Mouse (Mus musculus): Measurements from ENCODE around the gene Usf1. TPM values are rescaled to one million over a fixed set of nuclear protein-coding genes. Genes with fewer than 3 reads are reported as not detected.

Usf1 gene
- total RNA-seq, 2 experiments from 2014 or later = 126 to 128 TPM

- H3K27ac ChIP-seq = no peak overlapping the region
- no peak overlapping the region for H3K4me3 ChIP-seq
- no peak for TF ChIP-seq CTCF (conservative IDR thresholded peaks at IDR 0.05)
- no peak for DNase-seq (ENCODE audit: low spot score in 2 of 2)
Measured at GRCm38 (mm10) chr1:171445050-171445449, 33.9 kb downstream of the Usf1 start.

GRCm38 (mm10) chr1:171446854-171447253 lies 35.7 kb downstream of the Usf1 start:
- H3K27ac ChIP-seq = no peak overlapping the region
- TF ChIP-seq CTCF (conservative IDR thresholded peaks at IDR 0.05) = no peak

DNA sequence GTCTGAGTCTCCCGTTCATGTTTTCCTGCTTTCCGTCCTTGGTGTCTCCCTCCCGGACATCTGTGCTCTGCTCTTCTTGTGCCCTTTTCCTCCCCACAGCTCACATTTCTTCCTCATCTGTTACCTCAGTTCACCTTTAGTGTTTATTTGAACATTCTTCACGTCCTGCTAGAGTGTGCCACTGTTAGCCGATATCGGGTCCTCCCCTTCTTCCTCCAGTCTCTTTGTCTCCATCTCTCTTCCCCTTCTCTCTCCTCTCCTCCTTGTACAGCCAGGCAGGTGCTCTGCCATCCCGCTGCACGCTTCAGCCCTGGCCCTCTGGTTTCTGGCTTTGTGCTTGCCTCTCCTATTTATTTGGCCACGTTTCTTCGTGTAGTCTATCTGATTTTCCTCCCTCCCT lies 36.6 kb downstream of the Usf1 start:
- no peak for DNase-seq (ENCODE audit: low spot score in 2 of 2)
- TF ChIP-seq CTCF (conservative IDR thresholded peaks at IDR 0.05) = no peak
- no peak overlapping the region for H3K4me3 ChIP-seq
- no peak overlapping the region for H3K27ac ChIP-seq

More at GRCm38 (mm10) chr1:171446854-171447253, 35.7 kb downstream of the Usf1 start:
- no peak overlapping the region for H3K4me3 ChIP-seq
- no peak for DNase-seq (ENCODE audit: low spot score in 2 of 2)

DNA sequence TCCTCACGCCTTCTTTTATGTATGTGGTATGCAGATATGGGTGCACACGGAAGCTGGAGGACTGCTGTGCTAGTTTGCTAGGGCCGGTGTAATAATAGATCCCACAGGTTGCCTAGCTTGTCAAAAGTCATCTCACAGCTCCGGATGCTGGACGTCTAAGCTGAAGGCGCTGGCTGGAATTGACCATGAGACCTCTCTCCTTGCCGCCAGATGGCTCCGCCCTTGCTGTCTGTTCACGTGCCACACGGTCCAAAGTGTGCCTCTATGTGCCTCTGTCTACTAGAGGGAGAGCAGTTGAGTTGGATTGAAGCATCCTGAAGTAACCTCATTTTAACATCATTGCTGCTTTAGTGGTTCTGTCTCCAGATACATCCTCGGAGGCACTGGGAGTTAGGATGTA lies 38.9 kb downstream of the Usf1 start:
- TF ChIP-seq CTCF (conservative IDR thresholded peaks at IDR 0.05) = no peak
- Histone ChIP-seq H3K27ac (0 out of 2 replicates have a peak overlapping the region, but pooled peaks have one; percentile 23), H3K4me3 (no peak overlapping the region)
- DNase-seq (ENCODE audit: low spot score in 2 of 2) = no peak

GRCm38 (mm10) chr1:171451001-171451400 lies 39.9 kb downstream of the Usf1 start:
- 0 out of 2 replicates have a peak overlapping the region, but pooled peaks have one; percentile 23 for H3K27ac ChIP-seq
- no peak for DNase-seq (ENCODE audit: low spot score in 2 of 2)
- no peak for TF ChIP-seq CTCF (conservative IDR thresholded peaks at IDR 0.05)
- H3K4me3 ChIP-seq = no peak overlapping the region

DNA sequence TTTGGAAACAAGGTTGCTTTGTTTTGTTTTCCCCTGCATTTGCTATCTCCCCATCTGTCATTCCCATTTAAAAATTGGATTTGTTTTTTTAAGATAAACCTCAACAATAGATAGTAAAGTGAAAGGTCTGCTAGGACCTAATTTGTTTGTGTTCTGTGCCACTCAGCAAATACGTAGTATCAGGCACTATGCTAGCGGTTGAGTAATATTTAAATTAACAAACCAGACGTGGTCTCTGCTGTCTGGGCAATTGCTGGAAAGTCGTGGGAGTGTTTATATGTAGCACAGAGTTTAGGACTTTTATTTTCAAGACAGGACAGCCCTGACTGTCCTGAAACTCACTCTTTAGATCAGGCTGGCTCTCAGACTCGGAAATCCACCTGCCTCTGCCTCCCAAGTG lies 41.4 kb downstream of the Usf1 start:
- Histone ChIP-seq H3K27ac (no peak overlapping the region; the same call in 1 of the 2 replicates), H3K4me3 (no peak overlapping the region)
- DNase-seq (ENCODE audit: low spot score in 2 of 2) = no peak
- TF ChIP-seq CTCF (conservative IDR thresholded peaks at IDR 0.05) = no peak

GRCm38 (mm10) chr1:171452923-171453322 lies 41.8 kb downstream of the Usf1 start:
- H3K4me3 ChIP-seq = no peak overlapping the region
- TF ChIP-seq CTCF (conservative IDR thresholded peaks at IDR 0.05) = no peak

GRCm38 (mm10) chr1:171454926-171455325 lies 43.8 kb downstream of the Usf1 start:
- DNase-seq (ENCODE audit: low spot score in 2 of 2) = no peak
- Histone ChIP-seq H3K4me3 (no peak overlapping the region), H3K27ac (no peak overlapping the region)
- peak; percentile 35 for TF ChIP-seq CTCF (conservative IDR thresholded peaks at IDR 0.05)

More at GRCm38 (mm10) chr1:171452923-171453322, 41.8 kb downstream of the Usf1 start:
- no peak overlapping the region; the same call in 1 of the 2 replicates for H3K27ac ChIP-seq
- DNase-seq (ENCODE audit: low spot score in 2 of 2) = no peak

DNA sequence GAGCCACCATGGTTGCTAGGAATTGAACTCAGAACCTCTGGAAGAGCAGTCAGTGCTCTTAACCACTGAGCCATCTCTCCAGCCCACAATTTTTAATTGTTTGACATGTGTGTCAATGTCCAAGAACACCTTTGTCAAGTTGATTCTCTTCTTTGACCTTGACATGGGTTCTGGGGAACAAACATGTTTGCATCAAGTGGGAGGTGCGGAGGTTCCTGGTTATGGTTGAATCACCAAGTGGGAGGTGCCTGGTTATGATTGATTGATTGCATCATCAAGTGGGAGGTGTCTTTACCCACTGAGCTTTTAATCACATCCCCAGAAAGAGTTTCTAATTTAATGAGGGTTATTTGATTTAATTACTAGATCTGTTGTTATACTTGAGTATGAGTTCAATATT lies 46.5 kb downstream of the Usf1 start:
- no peak overlapping the region for H3K4me3 ChIP-seq
- no peak overlapping the region for H3K27ac ChIP-seq
- DNase-seq (ENCODE audit: low spot score in 2 of 2) = no peak
- TF ChIP-seq CTCF (conservative IDR thresholded peaks at IDR 0.05) = no peak

DNA sequence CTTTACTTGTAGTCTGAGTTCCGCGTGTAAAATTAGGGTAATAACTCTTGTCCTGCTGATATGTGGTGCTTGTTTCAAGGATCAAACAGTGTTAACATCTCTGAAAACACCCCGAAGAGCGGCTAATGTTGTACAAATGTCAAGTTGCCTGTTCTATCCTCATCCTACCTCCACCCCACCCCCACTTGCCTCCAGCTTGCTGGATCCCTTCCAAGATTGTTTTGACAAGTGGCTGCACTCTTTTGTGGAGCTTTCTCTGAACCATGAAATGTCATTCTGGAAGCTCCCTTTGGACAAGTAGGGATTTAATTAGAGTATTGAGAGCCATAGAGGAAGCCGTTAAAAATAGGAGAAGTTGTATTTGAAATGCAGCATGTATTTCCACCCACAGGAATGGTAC lies 48.7 kb downstream of the Usf1 start:
- no peak for DNase-seq (ENCODE audit: low spot score in 2 of 2)
- TF ChIP-seq CTCF (conservative IDR thresholded peaks at IDR 0.05) = no peak
- no peak overlapping the region for H3K4me3 ChIP-seq
- no peak overlapping the region for H3K27ac ChIP-seq

DNA sequence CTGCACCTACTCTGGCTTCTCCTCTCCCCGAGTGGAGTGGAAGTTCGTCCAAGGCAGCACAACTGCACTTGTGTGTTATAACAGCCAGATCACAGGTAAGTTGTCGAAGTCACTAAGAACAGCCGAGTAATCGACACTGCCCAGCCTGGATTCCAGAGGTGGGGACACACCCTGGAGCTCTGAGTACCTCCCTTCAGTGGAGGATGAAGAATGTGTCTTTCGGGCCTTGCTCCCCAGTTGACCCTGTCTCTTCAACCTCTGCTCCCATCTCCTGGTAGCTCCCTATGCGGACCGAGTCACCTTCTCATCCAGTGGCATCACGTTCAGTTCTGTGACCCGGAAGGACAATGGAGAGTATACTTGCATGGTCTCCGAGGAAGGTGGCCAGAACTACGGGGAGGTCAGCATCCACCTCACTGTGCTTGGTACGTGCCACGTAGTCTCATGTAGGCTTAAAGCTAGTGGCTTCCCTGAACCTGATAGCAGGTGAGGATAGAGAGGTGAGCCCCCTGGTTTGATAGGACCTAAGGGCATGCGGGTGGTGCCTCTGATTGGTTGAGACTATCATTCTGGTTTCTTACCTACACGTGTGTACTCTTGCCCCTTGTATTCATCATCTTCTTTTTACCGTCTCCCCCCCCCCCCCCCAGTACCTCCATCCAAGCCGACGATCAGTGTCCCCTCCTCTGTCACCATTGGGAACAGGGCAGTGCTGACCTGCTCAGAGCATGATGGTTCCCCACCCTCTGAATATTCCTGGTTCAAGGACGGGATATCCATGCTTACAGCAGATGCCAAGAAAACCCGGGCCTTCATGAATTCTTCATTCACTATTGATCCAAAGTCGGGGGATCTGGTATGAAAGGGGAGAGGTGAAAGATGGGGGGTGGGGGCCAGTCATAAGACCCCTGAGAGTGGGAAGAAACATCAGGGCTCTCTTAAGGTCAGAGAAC lies 49.7 kb downstream of the Usf1 start:
- TF ChIP-seq CTCF (conservative IDR thresholded peaks at IDR 0.05) = no peak
- no peak overlapping the region for H3K4me3 ChIP-seq
- no peak for DNase-seq (ENCODE audit: low spot score in 2 of 2)
- no peak overlapping the region for H3K27ac ChIP-seq

GRCm38 (mm10) chr1:171463133-171463532 lies 52.0 kb downstream of the Usf1 start:
- no peak for DNase-seq (ENCODE audit: low spot score in 2 of 2)
- TF ChIP-seq CTCF (conservative IDR thresholded peaks at IDR 0.05) = no peak
- Histone ChIP-seq H3K4me3 (no peak overlapping the region), H3K27ac (no peak overlapping the region)

GRCm38 (mm10) chr1:171465749-171466412 lies 54.8 kb downstream of the Usf1 start:
- DNase-seq (ENCODE audit: low spot score in 2 of 2) = no peak
- TF ChIP-seq CTCF (conservative IDR thresholded peaks at IDR 0.05) = no peak
- Histone ChIP-seq H3K4me3 (no peak overlapping the region), H3K27ac (no peak overlapping the region)

Data from layer of hippocampus, adult 2 months (tissue).